Mouse (Mus musculus): ENCODE data around the gene Krt82.

Gene Krt82

GRCm38 (mm10) chr15:101508247-101508646 is 42.2 kb downstream of the Krt82 start:
- DNase-seq = peak; percentile 39

GRCm38 (mm10) chr15:101506896-101507758 is 43.3 kb downstream of the Krt82 start:
- DNase-seq = peak; percentile 10

DNA sequence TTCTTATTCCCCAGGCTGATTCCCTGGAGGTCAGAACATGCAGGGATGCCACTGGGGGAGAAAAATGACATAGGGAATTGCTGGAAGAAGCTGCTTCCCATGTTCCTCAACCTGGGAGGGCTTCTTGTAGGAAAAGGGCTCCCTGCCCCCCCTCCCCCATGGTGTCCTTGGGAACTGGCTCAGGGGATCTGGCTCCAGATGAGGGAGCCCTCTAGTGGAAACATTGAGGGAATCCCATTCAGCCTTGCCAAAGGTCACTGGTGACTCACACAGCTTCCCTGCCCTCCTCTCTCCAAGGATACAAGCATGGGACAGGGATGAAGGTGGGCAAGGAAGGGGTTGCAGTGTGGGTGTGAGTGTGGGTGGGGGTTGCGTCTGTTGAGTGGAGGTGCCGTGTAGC is 53.3 kb downstream of the Krt82 start:
- DNase-seq = peak; percentile 44

DNA sequence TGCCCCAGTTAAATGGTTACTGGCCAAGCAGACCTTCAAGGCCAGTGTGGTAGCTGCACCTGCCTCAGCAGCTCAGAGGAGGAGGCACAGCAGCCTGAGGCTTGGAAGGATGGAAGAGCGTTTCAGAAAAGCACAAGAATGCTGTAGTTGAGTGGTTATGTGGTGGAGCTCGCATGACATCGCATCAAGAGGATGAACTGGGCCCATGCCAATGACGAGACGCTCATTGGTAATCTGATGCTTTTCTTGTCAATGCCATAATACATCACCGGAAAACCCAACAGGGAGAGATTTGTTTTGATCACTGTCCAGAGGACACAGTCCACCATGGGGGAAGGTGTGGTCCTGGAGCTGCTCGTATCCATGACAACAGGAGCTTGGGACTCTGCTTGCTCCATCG is 55.2 kb downstream of the Krt82 start:
- DNase-seq = no peak

- DNase-seq = no peak
Observed at GRCm38 (mm10) chr15:101494203-101494602, 56.3 kb downstream of the Krt82 start.

- DNase-seq = no peak
Observed at GRCm38 (mm10) chr15:101493713-101494112, 56.8 kb downstream of the Krt82 start.

GRCm38 (mm10) chr15:101492718-101493117 is 57.7 kb downstream of the Krt82 start:
- DNase-seq = no peak

DNA sequence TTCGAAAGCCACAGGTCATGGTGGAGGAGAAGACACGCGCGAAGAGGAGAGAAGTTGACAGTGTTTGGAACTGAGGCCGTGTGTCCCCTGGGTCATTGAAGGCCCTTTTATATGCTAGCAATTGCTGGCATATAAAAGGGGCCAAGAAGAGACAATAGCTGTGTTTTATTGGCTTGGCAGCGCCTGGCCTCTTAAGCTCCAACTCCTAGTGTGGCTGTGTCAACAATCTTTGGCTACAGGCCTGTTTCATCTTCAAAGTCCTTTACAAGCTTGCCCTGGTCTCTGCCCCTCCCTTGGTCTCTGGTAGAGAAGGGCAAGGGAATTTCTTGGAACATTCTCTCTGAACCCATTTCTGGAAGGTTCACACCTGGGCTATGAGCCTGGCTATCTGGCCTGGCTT is 59.0 kb downstream of the Krt82 start, which contains the start of gene Krt83:
Krt83 (minus strand) TSS at position 82 of the 400 bp plus-strand sequence.
- DNase-seq = no peak

Measured in kidney, postnatal 14 days (tissue).